Mouse (Mus musculus): Measurements from ENCODE around the gene Cd72.
"Not testable (repeated sequence)": the region's sequence is repeated elsewhere in the genome, so short reads cannot be mapped to it uniquely, and the experiment has no call there.

Gene Cd72

DNA sequence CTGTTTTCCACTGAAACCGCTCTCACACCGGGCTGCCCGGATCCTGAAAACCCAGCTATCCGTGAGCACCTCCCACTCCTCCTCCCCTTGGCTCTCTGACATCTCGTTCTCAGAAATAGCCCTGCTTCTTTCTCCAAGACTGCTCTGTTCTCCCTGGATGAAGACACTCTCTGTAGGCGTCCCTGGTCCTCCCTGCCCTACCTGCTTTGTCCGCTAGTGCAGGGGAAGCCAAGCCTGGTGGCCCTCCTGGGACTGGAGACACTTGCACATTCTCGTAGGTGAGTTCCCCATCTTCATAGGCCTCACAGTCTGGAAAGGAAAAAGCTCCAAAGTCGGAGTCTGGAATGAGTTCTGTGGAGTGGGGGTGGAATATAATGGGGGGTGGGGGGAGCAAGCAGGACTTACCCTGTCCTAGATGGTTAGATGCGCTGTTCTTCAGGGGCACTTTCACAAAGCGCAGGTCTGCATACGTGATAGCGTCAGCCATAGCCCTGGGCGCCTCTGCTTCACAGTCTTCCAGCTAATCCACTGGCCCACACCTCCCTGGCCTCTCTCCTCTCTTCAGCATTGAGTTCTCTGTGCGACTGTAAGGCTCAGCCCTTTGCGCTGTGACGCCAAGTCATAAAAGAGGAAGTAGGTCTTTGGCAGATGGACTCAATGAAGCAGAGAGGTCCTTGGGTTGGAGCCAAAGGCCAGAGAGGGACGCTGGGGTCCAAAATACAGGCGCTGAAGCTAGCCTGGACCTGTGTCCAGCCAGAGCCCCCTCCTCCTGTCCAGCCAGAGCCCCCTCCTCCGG, at the start of gene Cd72:
TSS of gene Cd72 (minus strand) at position 588 of the 796 bp plus-strand sequence.
- DNase-seq, result no peak

DNA sequence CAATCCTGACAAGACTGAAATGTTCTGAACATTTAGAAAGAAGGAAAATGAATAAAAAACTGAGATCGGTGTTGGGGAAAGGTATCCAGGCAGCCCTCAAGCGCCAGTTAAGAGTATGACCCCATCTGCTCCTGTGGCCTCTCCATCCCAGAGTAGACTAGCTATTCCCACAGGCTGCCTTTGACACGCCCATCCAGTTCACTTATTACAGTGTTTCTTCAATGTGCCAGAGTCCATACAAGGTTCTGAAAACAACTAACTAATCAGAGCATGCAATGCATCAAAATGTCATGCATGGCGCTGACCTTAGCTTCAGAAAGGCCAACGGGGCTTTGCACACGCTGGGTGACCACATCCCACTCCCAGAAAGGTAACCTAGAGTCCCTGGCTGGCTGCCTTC, 49.1 kb upstream of the Cd72 start:
- DNase-seq, result no peak

DNA sequence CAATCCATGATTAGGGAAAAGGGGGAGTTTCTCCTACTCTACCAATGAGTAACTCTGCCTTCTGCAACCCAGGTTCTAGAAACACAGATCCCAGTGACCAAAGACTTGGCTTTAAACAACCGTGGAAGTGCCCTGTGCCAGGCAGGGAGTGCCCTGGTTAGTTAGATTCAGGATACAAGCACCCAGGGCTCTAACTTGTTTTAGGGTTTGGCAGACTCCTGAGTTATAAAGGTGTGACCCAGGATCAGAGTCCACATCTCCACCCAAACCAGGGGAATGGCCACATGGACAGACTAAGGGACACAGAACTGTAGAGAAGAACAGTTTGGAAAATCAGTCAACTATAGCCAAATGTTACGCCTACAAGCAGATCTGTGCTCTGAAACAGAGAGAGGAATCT, 48.6 kb upstream of the Cd72 start:
- no peak for DNase-seq

DNA sequence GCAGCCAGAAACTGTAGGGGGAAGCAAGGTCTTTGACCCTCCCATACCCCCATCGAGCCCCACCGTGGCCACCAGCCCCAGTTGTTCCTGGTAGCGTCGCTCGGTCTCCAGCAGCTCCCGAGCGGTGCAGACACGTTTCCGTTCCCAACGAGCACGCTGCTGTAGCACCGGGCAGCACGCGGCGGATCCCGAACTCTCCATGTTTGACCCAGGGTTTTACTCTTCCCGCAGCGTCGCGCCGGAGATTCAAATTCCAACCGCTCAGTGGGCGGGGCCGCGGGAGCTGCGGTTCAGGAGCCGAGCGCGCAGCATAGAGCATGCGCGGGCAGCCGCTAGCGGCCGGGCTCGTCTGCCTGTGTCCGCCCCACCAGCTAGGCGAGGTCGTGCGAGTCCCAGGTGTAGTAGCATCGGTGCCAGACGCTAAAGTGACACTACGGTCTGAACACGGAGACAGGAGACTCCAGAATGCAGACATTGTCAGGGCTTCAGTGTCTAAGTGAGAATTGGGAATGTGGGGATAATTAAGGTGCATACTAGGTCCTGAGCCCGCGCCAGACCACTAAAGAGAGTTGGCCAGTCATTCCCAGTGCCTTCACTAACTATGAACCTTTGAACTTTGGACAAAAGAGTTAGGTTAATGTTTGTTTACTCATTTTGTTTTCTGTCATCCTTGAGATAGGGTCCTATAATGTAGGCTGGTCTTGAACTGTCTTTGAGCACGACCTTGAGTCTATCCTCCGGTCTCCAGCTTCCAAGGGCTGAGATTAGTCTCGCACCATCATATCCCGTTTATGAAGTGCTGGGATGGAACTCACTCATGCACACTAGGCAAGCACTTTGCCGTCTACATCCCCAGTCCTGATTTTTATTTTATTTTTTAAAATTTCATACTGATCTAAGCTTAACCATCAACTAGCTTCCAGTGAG, 45.2 kb upstream of the Cd72 start, which contains the start of gene Arhgef39:
TSS of gene Arhgef39 (minus strand) at position 289 of the 927 bp plus-strand sequence.
- DNase-seq, result peak; percentile 67

DNA sequence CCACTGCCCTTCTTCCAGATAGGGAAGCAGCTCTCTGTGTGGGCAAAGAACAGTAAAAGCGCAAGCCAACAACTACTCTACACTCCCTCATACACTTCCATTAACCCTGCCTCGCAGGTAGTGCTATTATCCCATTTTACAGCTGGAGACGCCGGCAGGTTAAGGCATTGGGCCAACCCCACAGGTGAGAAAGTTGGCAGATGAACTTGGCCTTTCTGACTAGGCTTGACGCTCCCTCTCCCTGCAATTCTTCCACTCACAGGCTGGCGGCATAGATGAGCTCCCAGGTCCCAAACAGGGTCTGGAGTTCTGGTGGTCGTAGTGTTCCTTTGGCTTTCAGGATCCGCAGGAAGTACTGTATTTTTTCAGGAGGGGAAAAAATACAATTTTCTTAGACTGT, 44.6 kb upstream of the Cd72 start:
- no peak for DNase-seq

DNA sequence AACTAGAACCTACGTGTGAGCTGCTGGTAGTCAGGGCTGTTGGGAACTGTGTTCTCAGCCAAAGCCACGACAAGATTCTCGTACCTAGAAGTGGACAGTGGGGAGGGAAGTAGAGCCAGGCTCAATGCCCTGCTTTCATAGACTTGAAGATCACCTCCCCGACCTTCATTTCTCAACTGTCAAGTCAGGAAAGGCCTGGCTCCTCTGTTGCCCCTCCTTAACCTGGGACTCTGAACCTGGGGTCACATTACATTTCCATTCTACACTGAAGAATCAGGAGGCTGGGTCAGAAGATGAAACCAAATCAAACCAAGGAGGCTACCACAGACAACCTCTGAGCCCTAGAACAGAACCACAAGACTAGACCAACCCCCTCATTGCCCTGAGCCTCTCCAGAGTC, 43.5 kb upstream of the Cd72 start:
- DNase-seq, result no peak

DNA sequence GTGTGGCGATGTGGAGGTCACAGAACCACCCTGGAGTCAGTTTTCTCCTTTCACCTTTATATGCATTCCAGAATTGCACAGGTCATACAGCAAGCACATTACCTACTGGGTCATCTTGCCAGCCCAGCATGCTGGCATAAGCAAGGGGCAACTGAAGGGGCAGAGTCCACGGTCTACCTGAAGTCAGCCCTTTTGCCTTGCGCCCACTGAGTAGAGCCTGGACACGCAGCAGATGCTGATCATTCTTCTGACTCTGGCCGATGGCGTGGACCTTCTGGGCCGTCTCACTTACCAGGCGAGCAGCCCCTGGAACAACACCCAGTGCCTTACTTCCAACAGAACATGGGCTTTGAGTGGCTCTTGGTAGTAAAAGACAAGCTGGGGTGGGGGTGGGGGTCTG, 43.0 kb upstream of the Cd72 start:
- DNase-seq, result no peak

DNA sequence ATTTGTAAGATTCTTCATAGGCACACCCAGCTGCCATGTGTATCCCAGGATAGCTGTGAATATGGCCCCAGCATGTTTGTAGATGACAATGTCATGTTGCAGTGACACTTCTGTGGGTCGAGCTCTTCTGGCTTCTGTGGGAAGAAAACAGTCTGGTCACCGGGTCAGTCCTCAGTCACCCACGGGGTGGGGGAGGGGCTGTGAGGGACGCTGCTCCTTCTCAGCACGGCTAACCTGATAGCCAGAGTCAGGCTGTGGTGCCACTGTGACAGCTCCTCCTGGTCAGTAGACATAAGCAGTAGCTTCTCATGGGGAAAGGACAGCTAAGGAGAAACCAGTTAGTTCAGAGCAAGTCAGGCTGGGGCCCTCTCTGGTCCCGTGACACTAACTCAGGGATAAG, 42.2 kb upstream of the Cd72 start:
- DNase-seq, result no peak

DNA sequence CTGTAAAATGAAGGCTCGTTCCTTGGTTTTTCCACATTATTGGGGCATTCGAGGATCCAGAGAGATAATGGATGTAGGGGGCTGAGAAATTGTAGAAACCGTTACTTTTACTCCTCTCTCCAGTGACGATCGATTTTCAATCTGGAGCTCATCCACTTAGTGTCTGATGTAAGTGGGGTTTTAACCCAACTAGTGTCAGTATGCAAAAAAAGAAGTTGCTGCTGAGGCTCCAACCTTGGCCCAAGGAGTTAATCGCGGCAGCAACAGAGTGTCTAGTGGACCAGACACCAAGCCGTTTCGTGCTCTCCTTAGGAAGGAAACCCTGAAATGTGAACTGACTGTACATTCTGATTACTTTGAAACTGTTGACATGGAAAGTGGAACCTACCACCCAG, 39.4 kb upstream of the Cd72 start:
- no peak for DNase-seq

DNA sequence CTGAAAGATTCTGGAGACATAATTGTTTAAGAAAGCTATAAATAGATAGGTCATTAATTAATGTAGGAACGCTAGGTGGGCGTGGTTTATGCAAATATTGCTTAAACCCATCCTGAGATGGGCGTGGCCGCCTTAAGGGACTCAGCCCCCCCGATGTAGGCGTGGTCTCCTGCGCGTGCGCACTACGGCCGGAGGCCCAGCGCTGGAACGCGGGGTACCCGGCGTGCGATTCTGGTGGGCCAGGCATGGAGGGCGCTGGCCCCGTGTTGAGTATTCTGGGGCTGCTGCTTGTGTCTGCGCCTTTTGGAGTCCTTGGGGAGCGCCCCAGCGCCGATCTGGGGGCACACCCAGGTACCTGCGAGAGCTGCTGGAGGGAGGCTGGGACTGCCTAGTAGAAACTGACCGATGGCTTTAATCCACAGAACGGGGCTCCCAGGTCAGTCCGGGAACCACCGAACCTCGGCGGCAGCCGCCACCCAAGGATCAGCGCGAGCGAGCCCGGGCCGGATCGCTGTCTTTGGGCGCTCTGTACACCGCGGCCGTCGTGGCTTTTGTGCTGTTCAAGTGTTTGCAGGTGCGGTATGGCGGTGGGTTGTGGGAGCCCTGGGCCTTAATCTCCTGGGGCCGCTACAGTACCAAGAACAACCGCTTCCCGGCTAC, 38.9 kb upstream of the Cd72 start:
- DNase-seq, result peak; percentile 94 to 96

DNA sequence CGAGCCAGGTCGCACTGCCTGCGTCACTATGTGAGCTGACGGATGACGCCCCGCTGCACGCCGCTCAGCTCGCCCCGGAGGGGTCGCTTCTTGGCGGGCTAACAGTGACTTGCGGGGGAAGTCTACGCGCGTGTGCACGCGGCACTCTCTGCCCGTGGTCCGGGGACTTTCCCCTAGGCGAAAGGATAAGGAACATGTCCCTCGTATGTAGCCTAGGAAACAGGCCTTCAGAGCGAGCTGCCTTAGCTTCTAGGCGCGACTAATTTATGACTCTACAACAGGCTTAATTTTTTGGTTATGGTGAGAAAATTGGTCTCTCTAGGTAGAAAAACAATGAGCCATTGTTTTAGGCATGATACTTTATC, 38.4 kb upstream of the Cd72 start, which contains the start of gene Ccdc107:
TSS of gene Ccdc107 (plus strand) at position 80 of the 365 bp plus-strand sequence.
- peak; percentile 93 to 96 for DNase-seq

DNA sequence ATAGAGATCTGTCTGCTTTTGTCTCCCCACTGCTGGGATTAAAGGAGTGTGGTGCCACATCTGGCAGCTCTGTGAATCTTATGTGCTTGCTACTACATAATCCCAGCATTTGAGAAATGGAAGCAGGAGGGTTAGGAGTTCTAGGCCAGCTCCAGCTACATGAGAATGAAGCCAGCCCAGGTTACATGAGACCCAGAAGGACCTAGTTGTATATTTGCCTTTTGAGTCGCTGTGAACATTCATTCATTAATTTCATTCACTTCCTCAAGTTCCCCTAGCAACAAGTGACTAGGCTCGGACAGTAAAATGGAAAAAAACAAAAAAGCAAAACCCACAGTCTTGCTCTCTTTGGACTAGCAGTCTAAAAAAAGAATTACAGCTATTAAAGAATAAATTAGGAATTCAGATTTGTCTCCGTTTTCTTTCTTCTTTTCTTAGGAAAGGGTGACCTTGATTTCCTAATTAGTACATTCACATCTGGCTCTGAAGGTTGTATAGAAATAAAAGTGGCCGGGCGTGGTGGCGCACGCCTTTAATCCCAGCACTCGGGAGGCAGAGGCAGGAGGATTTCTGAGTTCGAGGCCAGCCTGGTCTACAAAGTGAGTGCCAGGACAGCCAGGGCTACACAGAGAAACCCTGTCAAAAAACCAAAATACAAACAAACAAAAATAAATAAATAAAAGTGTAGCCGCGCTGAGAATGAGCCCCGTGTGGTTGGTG, 37.8 kb upstream of the Cd72 start:
- DNase-seq, result no peak

DNA sequence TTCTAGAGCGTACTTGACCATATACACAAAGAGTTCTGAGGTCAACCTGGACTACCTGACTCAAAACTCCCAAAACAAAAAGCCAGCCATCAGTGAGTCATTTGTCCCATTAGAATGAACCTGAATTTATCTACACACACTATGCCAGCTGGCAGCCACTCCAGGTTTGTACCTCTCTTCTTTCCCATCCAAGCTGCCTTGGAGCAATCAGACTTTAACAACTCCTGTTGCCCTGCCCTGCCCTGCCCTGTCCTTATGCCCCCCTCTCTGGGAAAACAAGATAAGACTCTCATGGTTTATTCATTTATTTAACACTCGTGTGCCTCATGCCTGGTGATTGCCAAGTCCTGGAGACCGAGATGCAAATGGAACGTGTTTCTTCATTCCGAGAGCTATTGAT, 36.4 kb upstream of the Cd72 start:
- no peak for DNase-seq

DNA sequence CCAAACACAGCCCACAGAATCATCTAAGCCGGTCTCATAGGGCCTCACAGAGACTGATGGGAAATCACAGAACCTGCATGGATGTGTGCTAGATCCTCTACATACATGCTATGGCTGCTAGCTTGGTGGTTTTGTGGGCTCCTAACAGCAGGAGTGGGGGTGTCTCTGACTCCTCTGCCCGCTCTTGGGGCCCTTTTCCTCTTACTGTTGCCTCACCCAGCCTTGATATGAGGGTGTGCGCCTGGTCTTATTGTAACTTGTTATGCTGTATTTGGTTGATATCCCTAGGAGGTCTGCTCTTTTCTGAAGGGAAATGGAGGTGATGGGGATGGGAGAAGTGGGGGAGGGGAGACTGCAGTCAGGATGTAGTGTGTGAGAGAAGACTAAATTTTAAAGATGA, 35.2 kb upstream of the Cd72 start:
- no peak for DNase-seq

DNA sequence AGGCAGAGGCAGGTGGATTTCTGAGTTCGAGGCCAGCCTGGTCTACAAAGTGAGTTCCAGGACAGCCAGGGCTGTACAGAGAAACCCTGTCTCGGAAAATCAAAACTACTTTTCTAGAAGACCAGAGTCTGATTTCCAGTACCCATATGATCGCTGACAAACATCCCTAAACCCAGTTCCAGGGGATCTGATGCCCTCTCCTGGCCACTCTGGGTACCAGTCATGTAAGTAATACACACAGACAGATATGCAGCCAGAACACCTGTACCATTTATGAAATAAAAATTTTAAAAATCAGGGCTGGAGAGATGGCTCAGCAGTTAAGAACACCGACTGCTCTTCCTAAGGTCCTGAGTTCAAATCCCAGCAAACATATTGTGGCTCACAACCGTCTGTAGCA, 31.2 kb upstream of the Cd72 start:
- not testable (repeated sequence) for DNase-seq

DNA sequence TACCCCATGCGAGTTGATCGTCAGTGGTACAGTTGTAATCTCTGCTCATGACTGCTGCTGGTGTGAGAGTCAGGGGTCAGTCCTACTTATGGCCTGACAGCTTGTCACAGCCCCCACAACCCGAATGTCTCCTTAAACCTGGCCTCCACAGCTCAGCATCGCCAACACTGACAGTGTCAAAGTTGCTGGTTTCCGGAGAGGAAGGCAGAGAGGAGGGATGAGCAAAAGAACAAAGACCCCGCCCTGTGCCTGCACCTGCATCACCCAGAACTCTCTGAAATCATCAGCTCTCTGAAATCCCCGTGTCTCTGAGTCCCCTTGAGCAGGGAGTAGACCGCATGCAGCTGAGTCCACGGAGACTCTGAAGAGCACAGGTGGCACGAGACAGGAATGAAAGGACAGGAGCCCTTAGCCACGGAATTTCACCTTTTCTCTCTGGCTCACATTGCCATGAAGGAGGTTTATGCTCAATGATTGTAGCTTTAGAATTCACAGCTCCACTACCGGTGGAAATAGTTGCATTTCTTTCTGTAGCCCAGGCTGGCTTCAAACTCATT, 29.2 kb upstream of the Cd72 start, which contains the start of gene Sit1:
TSS of gene Sit1 (minus strand) at position 200 of the 557 bp plus-strand sequence.
- peak; percentile 70 to 86 for DNase-seq

DNA sequence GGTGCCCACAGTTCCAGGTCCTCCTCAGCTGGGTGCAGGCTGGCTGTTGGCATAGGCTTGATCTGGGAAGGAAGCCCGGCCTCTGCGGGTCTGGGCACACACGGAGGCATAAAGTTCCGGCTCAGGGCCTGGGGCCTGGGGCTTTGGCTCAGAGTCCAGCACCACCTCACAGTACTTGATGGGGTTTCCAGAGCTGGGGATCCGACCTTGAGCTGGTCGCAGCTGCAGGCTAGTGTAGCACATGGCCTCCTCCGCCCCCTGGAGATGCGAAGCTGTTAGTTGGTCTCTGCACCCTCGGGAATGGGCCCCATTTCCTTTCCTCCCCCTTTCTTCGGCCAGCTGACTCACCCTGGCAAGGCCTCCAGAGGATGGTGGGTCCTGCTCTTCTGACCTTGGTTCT, 28.2 kb upstream of the Cd72 start:
- peak in 1 of 2 experiments; percentile 47 for DNase-seq

DNA sequence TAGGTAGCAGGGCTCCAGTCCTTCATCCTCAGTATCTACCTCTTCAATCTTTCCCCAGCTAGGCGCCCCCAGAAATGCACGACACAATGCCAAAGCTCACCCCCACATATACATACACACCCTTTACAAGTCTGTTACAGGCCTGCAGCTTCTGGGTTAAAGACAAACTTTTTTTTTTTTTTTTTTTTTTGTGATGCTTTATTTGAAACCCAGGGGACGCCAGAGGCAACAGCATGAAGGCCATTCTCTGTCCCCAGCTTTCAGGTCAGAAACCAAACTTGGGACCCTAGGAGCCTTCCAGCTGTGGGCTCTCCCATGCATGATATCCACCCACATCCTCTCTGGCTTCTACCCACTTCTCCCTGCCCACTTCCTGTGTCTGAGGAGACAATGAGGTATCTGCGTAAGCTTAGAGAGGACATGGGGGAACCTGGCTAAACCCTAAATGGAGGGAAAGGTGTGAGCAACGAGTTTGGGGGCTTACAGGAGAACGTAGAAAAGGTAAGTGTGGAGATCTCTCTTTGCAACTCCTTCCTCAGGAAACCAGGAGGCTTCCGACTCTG, 27.5 kb upstream of the Cd72 start:
- DNase-seq, result peak in 1 of 2 experiments; percentile 71

DNA sequence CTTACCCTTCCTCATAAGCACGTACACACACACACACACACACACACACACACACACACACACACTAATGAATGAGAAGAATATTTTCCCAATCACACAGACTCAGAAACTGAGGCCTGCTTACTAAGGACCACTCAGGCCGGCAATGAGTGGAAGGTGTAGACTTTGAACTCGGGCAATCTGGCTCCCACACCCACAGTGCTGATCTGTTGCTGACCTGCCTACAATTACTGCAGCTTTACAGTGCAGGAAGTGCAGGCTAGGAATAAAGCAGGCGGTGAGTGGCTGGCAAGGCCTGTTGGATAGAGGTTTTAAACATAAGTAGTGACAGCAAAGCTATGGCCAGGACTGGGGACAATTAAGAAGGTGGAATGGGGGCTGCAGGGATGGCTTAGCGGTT, 26.6 kb upstream of the Cd72 start:
- no peak for DNase-seq

DNA sequence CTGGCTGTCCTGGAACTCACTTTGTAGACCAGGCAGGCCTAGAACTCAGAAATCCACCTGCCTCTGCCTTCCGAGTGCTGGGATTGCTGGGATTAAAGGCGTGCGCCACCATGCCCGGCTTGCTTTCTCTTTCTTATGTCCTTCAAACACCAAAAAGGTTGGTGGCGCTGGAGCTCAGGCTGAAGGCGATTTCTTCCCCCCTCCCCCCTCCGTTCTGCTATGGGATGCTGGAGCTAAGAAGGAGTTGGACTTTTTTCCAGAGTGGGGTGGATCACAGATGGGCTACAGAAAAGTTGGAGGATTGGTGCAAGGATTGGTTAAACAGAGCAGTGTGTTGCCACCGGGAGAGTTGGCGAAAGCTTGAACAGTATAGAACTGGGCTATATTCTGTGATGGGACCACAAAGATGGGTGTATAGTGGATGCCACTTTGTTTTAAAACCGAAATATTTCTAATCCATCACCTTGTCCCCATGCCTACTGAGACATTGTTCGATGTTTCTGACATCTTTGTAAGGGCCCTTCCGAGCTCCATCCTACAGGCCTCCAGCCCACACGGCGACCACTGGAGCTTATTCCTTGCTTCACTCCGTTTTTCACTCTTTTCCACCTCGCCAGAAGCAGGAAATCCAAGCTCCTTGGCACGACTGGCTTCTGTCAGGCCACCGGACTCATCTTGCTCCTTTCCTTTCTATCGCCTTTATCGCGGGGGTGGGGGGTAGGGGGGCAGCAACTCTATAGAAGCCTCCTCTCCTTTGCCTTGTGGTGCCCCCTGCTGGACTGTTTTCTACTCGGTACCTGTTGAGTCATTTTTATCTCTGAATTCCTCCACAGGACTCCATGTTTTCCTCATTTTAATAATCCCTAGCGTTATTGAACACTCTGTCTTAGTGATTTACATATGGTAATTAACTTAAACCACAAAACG, 24.7 kb upstream of the Cd72 start:
- DNase-seq, result peak in 1 of 2 experiments; percentile 61

DNA sequence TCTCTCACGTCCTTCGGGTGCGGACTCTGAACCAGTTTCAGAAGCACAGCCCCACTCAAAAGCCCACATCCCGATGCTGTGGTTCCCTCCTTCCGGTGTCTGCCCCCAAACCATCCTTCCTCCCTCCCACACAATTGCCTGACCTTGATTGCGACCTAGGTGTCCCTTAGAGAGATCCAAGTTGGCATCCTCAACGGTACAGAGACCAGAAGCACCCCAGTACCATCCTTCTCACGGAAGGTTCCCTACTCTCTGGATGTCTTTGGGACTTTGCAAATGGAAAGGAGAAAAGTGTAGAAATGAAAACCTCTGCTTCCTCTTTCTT, 24.1 kb upstream of the Cd72 start:
- peak; percentile 63 to 80 for DNase-seq

All from thymus, adult 18-20 months (tissue).